Mouse (Mus musculus): ENCODE data around the gene 2900026A02Rik.

DNA sequence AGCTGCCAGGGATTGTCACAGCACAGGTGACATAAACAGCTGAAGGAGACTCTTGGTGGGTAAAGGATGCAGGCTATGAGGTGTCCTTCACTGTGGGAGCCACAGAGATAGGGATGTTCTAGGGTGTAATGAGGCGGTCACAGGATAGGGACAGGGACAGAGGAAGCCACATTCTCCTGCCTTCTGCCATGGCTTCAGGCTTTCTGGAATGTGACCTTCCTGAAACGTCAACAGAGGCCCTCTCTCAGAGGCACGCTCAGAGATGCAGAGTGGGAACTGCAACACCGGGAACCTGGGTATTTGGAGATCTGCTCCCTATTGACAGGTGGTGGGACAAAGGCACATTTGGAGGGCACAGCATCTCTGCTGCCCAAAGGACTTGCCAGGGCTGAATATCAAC, 134.0 kb downstream of the 2900026A02Rik start:
- TF ChIP-seq POLR2A (IDR thresholded peaks at IDR 0.05; ENCODE audit: insufficient read depth, low read depth, low read length) (no peak), CTCF (IDR thresholded peaks at IDR 0.05) (no peak), EP300 (IDR thresholded peaks at IDR 0.05; ENCODE audit: insufficient read depth, low read depth, low read length) (no peak)

All from heart, adult 2 months (tissue).